Mouse (Mus musculus) heart, adult 2 months (tissue): ENCODE data around the gene Siah2. TPM values are rescaled to one million over a fixed set of nuclear protein-coding genes. Genes with fewer than 3 reads are reported as not detected.
A peak's percentile ranks its signal among the peaks of the same experiment; 100 is the strongest.

Experiments
- DNase-seq, 2 experiments: peaks; one replicate each; pipeline ENCODE4 v3.0.0; 2021
- H3K27ac ChIP-seq: fragments of 200-600 bp; 2 replicates; pipeline ENCODE4 v1.8.1; 2022
- H3K27me3 ChIP-seq: fragments of 200-500 bp; 2 replicates; pipeline ENCODE4 v1.6.1; 2012; ENCODE audit warnings: mild to moderate bottlenecking, low read length, inconsistent platforms, mixed read lengths; ENCODE audit not compliant: control insufficient read depth, insufficient read depth
- H3K36me3 ChIP-seq: fragments of 200-500 bp; 2 replicates; pipeline ENCODE4 v1.6.1; 2012; ENCODE audit warnings: low read length, inconsistent platforms; ENCODE audit not compliant: control insufficient read depth, insufficient read depth
- H3K4me1 ChIP-seq: fragments of 200-500 bp; 2 replicates; pipeline ENCODE4 v1.6.1; 2011; ENCODE audit warnings: low read length; ENCODE audit not compliant: control insufficient read depth, insufficient read depth
- H3K4me3 ChIP-seq: fragments of 200-600 bp; 2 replicates; pipeline ENCODE4 v1.8.1; 2022
- H3K79me2 ChIP-seq: fragments of 200-500 bp; replicated peaks from 2 replicates; pipeline ENCODE4 v1.6.1; 2012; ENCODE audit warnings: mild to moderate bottlenecking, inconsistent platforms, low read length, moderate library complexity, mixed read lengths; ENCODE audit not compliant: control insufficient read depth, insufficient read depth
- H3K9ac ChIP-seq: fragments of 200-500 bp; 2 replicates; pipeline ENCODE4 v1.6.1; 2012; ENCODE audit warnings: low read depth, mild to moderate bottlenecking, control low read depth, inconsistent platforms, low read length, mixed read lengths
- CTCF ChIP-seq: fragments of 200-600 bp; IDR thresholded peaks from 2 replicates; pipeline ENCODE4 v1.8.1; 2022; ENCODE audit warnings: antibody characterized with exemption, mild to moderate bottlenecking, moderate library complexity
- EP300 ChIP-seq: fragments of 200-500 bp; IDR thresholded peaks from 2 replicates; pipeline ENCODE4 v1.6.1; 2011; ENCODE audit warnings: low read depth, low read length, control low read depth; ENCODE audit not compliant: insufficient read depth
- POLR2A ChIP-seq: fragments of 200-500 bp; IDR thresholded peaks from 2 replicates; pipeline ENCODE4 v1.6.1; 2011; ENCODE audit warnings: mild to moderate bottlenecking, low read depth, low read length, control low read depth; ENCODE audit not compliant: insufficient read depth
- WGBS: fragments of 180-500 bp; shearing (Covaris S2); methylation state at CpG from one replicate; pipeline ENCODE4 v1.1.7; 2018; 5-methylcytosine and 5-hydroxymethylcytosine counted together
- intact Hi-C: fragments of 180-260 bp; cut with DNase I; formaldehyde crosslinking; loops from one replicate; pipeline ENCODE4 v1.15.1; 2025
- polyA plus RNA-seq: library from polyadenylated mRNA; depleted of rRNA; stranded (reverse); fragments of >200 nt; gene quantifications from 2 replicates; pipeline ENCODE4 v1.2.3, GENCODE M21; 2012
- total RNA-seq, 2 experiments: library from RNA; stranded (reverse); gene quantifications; 2 replicates each; pipeline ENCODE4 v1.2.3; 2021

The Siah2 gene
- total and polyA plus RNA-seq, 3 experiments, result 8.8 to 10.9 (median 9.0) TPM

DNA sequence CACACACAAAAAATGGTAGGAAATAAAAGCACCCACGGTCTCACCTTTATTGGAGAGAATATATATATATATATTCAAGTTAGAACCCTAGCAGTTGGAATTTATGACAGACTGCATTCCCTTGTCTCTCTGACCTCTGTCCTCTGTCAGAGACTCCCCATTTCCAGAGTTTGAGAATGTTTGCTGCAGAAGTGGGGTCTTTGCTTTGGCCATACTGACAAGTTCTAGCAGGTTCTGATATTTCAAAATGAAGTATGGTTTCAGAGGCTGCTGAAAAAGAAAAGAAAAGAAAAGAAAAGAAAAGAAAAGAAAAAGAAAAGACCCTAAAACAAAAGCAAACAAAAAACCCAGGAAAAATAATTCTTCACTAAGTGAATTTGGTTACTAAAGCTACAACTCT, 2.8 kb upstream of the Siah2 start:
- Histone ChIP-seq H3K4me3 (no peak overlapping the region), H3K9ac (no peak overlapping the region), H3K79me2 (no peaks in the 10 kb centered on the region), H3K27me3 (no peaks in the 10 kb centered on the region), H3K36me3 (no peaks in the 10 kb centered on the region), H3K4me1 (no peaks in the 10 kb centered on the region), H3K27ac (no peak overlapping the region)
- TF ChIP-seq EP300, result no peak
- TF ChIP-seq POLR2A, result no peak
- TF ChIP-seq CTCF, result no peak
- DNase-seq, result no peak
- intact Hi-C loops, result no loop called here
- 94% methylated on average over 1 of the region's 1 CpGs for WGBS

DNA sequence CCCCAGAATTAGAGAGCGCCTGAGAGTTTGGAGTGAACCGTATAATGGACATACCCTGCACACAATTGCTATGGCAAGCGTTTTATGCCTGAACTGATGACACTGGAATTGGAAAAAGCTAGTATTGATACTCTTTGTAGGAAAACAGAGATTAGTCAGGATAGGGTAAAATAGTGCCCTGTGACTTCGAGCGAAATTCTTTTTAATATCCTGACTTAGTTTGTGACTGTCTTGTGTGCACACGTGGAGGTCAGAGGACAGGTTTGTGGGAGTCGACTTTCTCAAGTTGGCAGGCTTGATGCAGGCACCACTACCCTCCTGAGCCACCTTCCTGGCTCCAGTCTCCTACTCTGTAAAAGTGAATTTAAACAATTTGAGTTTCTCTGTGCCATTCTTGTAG, 1.1 kb upstream of the Siah2 start:
- intact Hi-C loops, result loop anchor here (5.0 kb wide), 2 partner anchors 116 to 276 kb away; partner anchors contain the start of gene Selenot
- H3K9ac ChIP-seq, result no peak overlapping the region
- H3K4me1 ChIP-seq, result no peaks in the 10 kb centered on the region
- WGBS, result 91% methylated on average over 7 of the region's 7 CpGs
- H3K36me3 ChIP-seq, result no peaks in the 10 kb centered on the region
- H3K27ac ChIP-seq, result no peak overlapping the region
- no peaks in the 10 kb centered on the region for H3K27me3 ChIP-seq
- TF ChIP-seq EP300 (no peak), CTCF (no peak), POLR2A (no peak)
- H3K79me2 ChIP-seq, result no peaks in the 10 kb centered on the region
- no peak overlapping the region for H3K4me3 ChIP-seq
- no peak for DNase-seq

DNA sequence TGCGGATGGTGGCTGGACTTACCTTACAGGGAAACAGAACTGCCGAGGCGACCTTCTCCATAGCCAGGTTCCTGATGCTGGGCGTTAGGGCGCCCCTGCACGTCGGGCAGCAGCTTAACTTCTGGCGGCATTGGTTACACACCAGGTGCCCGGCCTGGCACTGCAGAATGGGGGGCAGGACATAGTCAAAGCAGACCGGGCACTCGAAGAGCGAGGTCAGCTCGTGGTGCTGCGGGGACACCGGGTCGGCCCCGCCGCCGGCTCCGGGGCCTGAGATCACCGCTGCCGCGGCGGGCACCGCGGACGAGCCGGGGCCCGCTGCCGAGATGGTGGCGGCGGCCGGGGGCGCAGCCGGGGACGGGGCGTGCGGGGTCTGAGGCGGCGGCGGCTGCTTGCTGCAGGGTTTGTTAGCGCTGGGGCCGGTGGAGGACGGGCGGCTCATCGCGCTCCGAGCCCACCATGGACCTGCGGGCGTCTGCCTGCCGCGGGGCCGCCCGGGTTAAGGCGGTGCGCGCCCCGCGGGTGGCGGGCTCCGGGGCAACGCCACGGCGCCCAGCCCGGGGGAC, 743 bp downstream of the Siah2 start:
- peak overlapping the region; percentile 97 for H3K27ac ChIP-seq
- H3K79me2 ChIP-seq, result no peaks in the 10 kb centered on the region
- H3K4me1 ChIP-seq, result no peaks in the 10 kb centered on the region
- H3K27me3 ChIP-seq, result no peaks in the 10 kb centered on the region
- intact Hi-C loops, result loop anchor here (2.0 to 5.0 kb wide), 4 partner anchors 37 to 274 kb away; partner anchors contain the start of genes Eif2a, Selenot and Serp1
- peak; percentile 8; the same call in 1 of the 2 replicates for TF ChIP-seq CTCF
- no peak for TF ChIP-seq POLR2A
- no peak for TF ChIP-seq EP300
- peak overlapping the region; percentile 91 for H3K9ac ChIP-seq
- no peaks in the 10 kb centered on the region for H3K36me3 ChIP-seq
- peak; percentile 68 to 73 for DNase-seq
- WGBS, result under 1% methylated on average over 59 of the region's 65 CpGs
- peak overlapping the region; percentile 90 for H3K4me3 ChIP-seq

DNA sequence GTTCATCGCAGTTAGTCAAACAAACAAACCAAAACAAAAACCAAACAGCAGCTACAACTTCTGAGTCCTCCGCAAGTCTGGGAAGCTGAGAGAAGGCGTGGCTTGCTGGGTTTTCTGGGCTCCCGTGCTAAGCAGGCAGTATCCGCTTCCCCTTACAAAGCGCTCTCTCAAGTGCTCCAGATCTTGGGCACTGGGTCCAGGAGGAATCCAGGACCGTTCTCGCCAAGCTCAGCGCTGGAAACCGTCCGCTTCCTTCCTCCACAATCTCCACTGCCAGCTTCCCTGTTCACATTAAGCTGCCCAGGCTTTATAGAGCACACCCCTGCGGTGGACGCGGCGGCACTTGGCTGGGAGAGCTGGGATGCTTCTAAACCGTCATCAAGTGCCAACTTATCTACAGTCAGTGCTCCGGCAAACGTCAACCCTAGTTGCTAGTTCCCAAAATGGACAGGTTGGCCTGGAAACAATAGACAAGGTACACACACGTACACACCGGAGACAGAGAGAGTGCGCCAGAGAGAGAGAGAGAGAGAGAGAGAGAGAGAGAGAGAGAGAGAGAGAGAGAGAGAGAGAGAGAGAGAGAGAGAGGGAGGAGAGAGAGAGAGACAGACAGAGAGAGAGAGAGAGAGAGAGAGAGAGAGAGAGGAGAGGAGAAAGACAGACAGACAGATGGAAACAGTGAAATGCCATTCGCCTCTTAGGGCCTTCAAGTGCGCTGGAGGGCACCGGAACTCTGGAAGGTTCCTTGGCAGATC, 1.4 kb downstream of the Siah2 start:
- H3K4me1 ChIP-seq, result no peaks in the 10 kb centered on the region
- H3K36me3 ChIP-seq, result no peaks in the 10 kb centered on the region; the same call in 1 of the 2 replicates
- TF ChIP-seq CTCF (no peak), EP300 (0 out of 2 replicates have a peak, but pooled peaks have one; percentile 6), POLR2A (no peak)
- H3K79me2 ChIP-seq, result no peaks in the 10 kb centered on the region
- peak overlapping the region; percentile 91 for H3K9ac ChIP-seq
- WGBS, result 0% methylated on average over 24 of the region's 24 CpGs
- H3K27ac ChIP-seq, result peak overlapping the region; percentile 97
- H3K4me3 ChIP-seq, result peak overlapping the region; percentile 90
- H3K27me3 ChIP-seq, result no peaks in the 10 kb centered on the region
- peak; percentile 75 to 81 for DNase-seq
- intact Hi-C loops, result loop anchor here (2.0 to 5.0 kb wide), 4 partner anchors 36 to 273 kb away; partner anchors contain the start of genes Eif2a, Selenot and Serp1

DNA sequence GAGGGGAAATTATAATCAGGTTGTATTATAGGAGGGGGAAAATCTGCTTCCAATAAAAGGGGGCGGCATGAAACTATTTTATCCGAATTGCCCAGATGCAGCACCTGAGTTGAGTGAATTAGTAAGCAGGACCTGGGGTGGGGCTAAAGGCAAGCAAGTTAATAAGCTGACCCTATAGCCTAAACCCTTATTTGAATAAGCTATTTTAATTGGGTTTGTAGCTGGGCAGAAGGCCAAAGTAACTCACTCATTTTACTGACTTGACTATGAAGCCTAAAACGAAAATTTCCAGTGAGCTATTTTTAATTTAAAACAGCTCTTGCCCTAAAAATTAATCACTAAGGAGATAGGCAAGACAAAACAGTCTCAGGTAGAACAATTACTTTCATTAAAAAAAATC, 2.5 kb downstream of the Siah2 start:
- H3K36me3 ChIP-seq, result no peaks in the 10 kb centered on the region; the same call in 1 of the 2 replicates
- intact Hi-C loops, result loop anchor here (2.0 to 5.0 kb wide), 4 partner anchors 35 to 272 kb away; partner anchors contain the start of genes Eif2a, Selenot and Serp1
- no peaks in the 10 kb centered on the region for H3K79me2 ChIP-seq
- no peaks in the 10 kb centered on the region for H3K4me1 ChIP-seq
- no peak overlapping the region for H3K9ac ChIP-seq
- no peaks in the 10 kb centered on the region for H3K27me3 ChIP-seq
- no peak overlapping the region for H3K27ac ChIP-seq
- peak overlapping the region; percentile 90; the same call in 1 of the 2 replicates for H3K4me3 ChIP-seq
- no peak for TF ChIP-seq EP300
- no peak for TF ChIP-seq POLR2A
- TF ChIP-seq CTCF, result no peak
- DNase-seq, result no peak
- WGBS, result 65% methylated on average over 3 of the region's 3 CpGs
